Mouse (Mus musculus): ENCODE measurements around the gene Gm13277. TPM values are rescaled to one million over a fixed set of nuclear protein-coding genes. Genes with fewer than 3 reads are reported as not detected.

The Gm13277 gene
- total RNA-seq, 2 experiments from 2014 or later: not detected

Other genes with a start within 250 kb of the Gm13277 start
- not detected for gene Ifna15, start 230.4 kb upstream of the Gm13277 start, total RNA-seq (2023)
- not detected for gene Ifna14, start 216.8 kb upstream of the Gm13277 start, total RNA-seq (2023)
- gene Ifna9, start 196.2 kb upstream of the Gm13277 start, total RNA-seq (2023): not detected
- gene Ifna12, start 185.3 kb upstream of the Gm13277 start, total RNA-seq (2023): not detected
- gene C87499, start 154.2 kb upstream of the Gm13277 start, total RNA-seq (2023): not detected
- not detected for gene Ifna13, start 144.2 kb upstream of the Gm13277 start, total RNA-seq (2023)
- gene Ifna16, start 111.7 kb upstream of the Gm13277 start, total RNA-seq (2023): not detected
- not detected for gene Ifna2, start 104.7 kb upstream of the Gm13277 start, total RNA-seq (2023)
- gene Ifnab, start 97.3 kb upstream of the Gm13277 start, total RNA-seq (2023): not detected
- under 1 TPM; 0.37 to 0.58 TPM for gene Gm26566, start 66.8 kb upstream of the Gm13277 start, total RNA-seq (2023)
- 10 to 100 TPM; 49.2 to 57.1 TPM for gene Klhl9, start 66.2 kb upstream of the Gm13277 start, total RNA-seq (2023)
- gene Gm13271, start 33.8 kb upstream of the Gm13277 start, total RNA-seq (2023): not detected
- gene Gm13283, start 28.5 kb upstream of the Gm13277 start, total RNA-seq (2023): not detected
- under 1 TPM in 1 of 2 experiments, not detected in 1; 0.38 TPM for gene Gm13290, start 14.8 kb upstream of the Gm13277 start, total RNA-seq (2023)
- gene Gm13289, start 11.7 kb upstream of the Gm13277 start, total RNA-seq (2023): not detected
- not detected for gene Gm13272, start 8.8 kb upstream of the Gm13277 start, total RNA-seq (2023)
- not detected for gene Ifnz, start 6.5 kb upstream of the Gm13277 start, total RNA-seq (2023)
- gene Gm13276, start 2.9 kb upstream of the Gm13277 start, total RNA-seq (2023): not detected
- not detected for gene Gm13278, start 2.9 kb downstream of the Gm13277 start, total RNA-seq (2023)
- not detected for gene Gm13275, start 5.9 kb downstream of the Gm13277 start, total RNA-seq (2023)
- gene Gm13279, start 8.8 kb downstream of the Gm13277 start, total RNA-seq (2023): not detected
- under 1 TPM in 1 of 2 experiments, not detected in 1; 0.36 TPM for gene Gm13285, start 11.0 kb downstream of the Gm13277 start, total RNA-seq (2023)
- not detected for gene Gm13287, start 14.6 kb downstream of the Gm13277 start, total RNA-seq (2023)
- not detected for gene Gm13288, start 16.9 kb downstream of the Gm13277 start, total RNA-seq (2023)
- not detected for gene Ifna7, start 27.6 kb downstream of the Gm13277 start, total RNA-seq (2023)
- not detected for gene Ifna11, start 31.3 kb downstream of the Gm13277 start, total RNA-seq (2023)
- not detected for gene Ifna6, start 38.8 kb downstream of the Gm13277 start, total RNA-seq (2023)
- gene Ifna5, start 46.9 kb downstream of the Gm13277 start, total RNA-seq (2023): not detected
- gene Ifna4, start 53.2 kb downstream of the Gm13277 start, total RNA-seq (2023): not detected
- gene Ifna1, start 61.5 kb downstream of the Gm13277 start, total RNA-seq (2023): not detected
- gene Ifne, start 91.6 kb downstream of the Gm13277 start, total RNA-seq (2023): not detected

All from neutrophil, adult 59 days (primary cell).